Mouse (Mus musculus) testis, adult 2 months (tissue): ENCODE results near the gene Grip1. TPM values are rescaled to one million over a fixed set of nuclear protein-coding genes. Genes with fewer than 3 reads are reported as not detected.

ENCODE experiments used
- H3K27ac ChIP-seq: fragments of 200-500 bp; 2 replicates; pipeline ENCODE4 v1.5.1; 2012; ENCODE audit warnings: low read depth, low read length; ENCODE audit not compliant: control insufficient read depth, insufficient read depth
- H3K27me3 ChIP-seq: fragments of 200-500 bp; 2 replicates; pipeline ENCODE4 v1.6.1; 2012; ENCODE audit warnings: mild to moderate bottlenecking, low read length, moderate library complexity; ENCODE audit not compliant: control insufficient read depth, insufficient read depth
- H3K36me3 ChIP-seq: fragments of 200-500 bp; 2 replicates; pipeline ENCODE4 v1.6.1; 2012; ENCODE audit warnings: mild to moderate bottlenecking, low read length; ENCODE audit not compliant: control insufficient read depth, insufficient read depth
- H3K4me1 ChIP-seq: fragments of 200-500 bp; 2 replicates; pipeline ENCODE4 v1.6.1; 2012; ENCODE audit warnings: low read length; ENCODE audit not compliant: control insufficient read depth, insufficient read depth
- H3K4me3 ChIP-seq: fragments of 200-500 bp; 2 replicates; pipeline ENCODE4 v1.5.1; 2012; ENCODE audit warnings: low read depth, mild to moderate bottlenecking, low read length, moderate library complexity, mixed read lengths; ENCODE audit not compliant: control insufficient read depth
- CTCF ChIP-seq: fragments of 200-500 bp; IDR thresholded peaks from 2 replicates; pipeline ENCODE4 v1.5.1; 2012; ENCODE audit warnings: low read depth, mild to moderate bottlenecking, inconsistent platforms, low read length, moderate library complexity; ENCODE audit not compliant: control insufficient read depth, insufficient read depth, insufficient replicate concordance
- POLR2A ChIP-seq: fragments of 200-500 bp; IDR thresholded peaks from 2 replicates; pipeline ENCODE4 v1.6.1; 2012; ENCODE audit warnings: low read depth, mild to moderate bottlenecking, inconsistent platforms, low read length, moderate library complexity; ENCODE audit not compliant: control insufficient read depth
- polyA plus RNA-seq: library from polyadenylated mRNA; depleted of rRNA; stranded (reverse); fragments of >200 nt; gene quantifications from 2 replicates; pipeline ENCODE4 v1.2.3, GENCODE M21; 2012

Gene Grip1
- polyA plus RNA-seq, 1 experiment = 84.3 TPM

GRCm38 (mm10) chr10:119575780-119576179 lies 122.2 kb downstream of the Grip1 start:
- H3K27ac ChIP-seq = no peak overlapping the region
- no peaks in the 10 kb centered on the region for H3K27me3 ChIP-seq
- no peaks in the 10 kb centered on the region for H3K36me3 ChIP-seq
- no peaks in the 10 kb centered on the region for H3K4me1 ChIP-seq
- TF ChIP-seq CTCF (no peak), POLR2A (no peak)
- H3K4me3 ChIP-seq = no peak overlapping the region

- Histone ChIP-seq H3K36me3 (no peaks in the 10 kb centered on the region), H3K27me3 (no peaks in the 10 kb centered on the region), H3K27ac (no peak overlapping the region), H3K4me3 (no peak overlapping the region), H3K4me1 (no peaks in the 10 kb centered on the region)
- TF ChIP-seq CTCF = no peak
- TF ChIP-seq POLR2A = no peak
Observed at GRCm38 (mm10) chr10:119580024-119580423, 126.4 kb downstream of the Grip1 start.

DNA sequence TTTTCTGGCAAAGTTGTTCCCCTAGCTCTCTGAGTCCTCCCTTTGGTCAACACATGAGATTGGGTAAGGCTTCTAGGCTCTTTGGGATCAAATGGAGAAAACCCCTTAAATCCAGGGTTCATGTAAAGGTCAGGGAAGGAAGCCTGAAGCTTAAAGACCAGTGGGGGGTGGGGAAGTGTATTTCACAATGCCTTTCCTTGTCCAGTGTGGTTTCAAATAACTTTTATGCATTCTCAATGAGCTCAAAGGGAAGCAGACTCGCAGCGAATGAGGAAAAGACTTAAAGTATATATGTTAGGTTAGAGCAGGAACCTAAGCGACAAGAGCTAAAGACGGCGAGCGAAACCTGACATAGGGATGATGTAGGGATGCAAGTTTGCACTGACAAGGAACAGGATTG lies 131.0 kb downstream of the Grip1 start:
- Histone ChIP-seq H3K27ac (no peak overlapping the region), H3K4me3 (no peak overlapping the region), H3K36me3 (no peaks in the 10 kb centered on the region), H3K27me3 (no peaks in the 10 kb centered on the region), H3K4me1 (no peaks in the 10 kb centered on the region)
- TF ChIP-seq CTCF (no peak), POLR2A (no peak)

DNA sequence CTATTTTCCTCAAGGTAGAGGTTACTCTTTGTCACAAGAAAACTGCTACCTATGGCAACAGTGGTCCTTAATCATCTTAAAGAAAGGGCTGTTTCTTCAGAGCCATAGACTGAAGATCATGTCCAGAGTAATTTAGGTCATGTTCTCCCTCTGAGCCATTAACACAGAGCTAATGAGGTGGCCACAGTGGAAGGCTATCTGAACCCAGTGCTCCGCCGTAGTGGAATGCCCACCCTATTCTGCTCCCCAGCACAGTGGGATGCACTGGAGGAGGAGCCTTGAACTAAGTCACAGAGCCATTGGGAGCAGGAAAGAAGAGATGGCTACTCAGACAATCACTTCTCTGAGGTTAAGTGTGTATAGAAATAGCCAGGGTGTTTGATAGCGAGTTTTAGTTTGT lies 133.3 kb downstream of the Grip1 start:
- H3K27me3 ChIP-seq = no peaks in the 10 kb centered on the region
- H3K4me3 ChIP-seq = no peak overlapping the region
- no peaks in the 10 kb centered on the region for H3K4me1 ChIP-seq
- no peaks in the 10 kb centered on the region for H3K36me3 ChIP-seq
- H3K27ac ChIP-seq = no peak overlapping the region
- TF ChIP-seq POLR2A = no peak
- TF ChIP-seq CTCF = no peak

DNA sequence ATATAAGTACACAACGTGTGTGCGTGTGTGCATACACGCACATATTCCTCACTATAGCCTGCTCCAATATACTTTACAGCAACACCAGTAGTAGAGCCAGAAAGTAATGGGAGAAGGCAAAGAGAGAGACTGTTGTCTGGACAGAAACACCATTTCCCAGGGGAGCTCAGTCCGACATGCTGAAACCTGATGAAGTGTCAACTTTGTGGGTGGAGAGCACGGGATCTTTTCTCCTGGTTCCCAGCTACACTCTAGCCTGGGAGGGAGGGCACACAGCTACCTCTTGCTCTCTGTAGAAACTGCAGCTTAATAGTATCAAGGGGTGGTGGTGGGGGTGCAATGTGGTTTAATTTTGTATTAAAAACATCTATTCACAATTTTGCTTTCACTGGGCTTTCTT lies 143.2 kb downstream of the Grip1 start:
- H3K36me3 ChIP-seq = no peaks in the 10 kb centered on the region
- no peak for TF ChIP-seq POLR2A
- no peak for TF ChIP-seq CTCF
- H3K27ac ChIP-seq = no peak overlapping the region
- H3K4me3 ChIP-seq = no peak overlapping the region
- H3K4me1 ChIP-seq = no peaks in the 10 kb centered on the region
- no peaks in the 10 kb centered on the region for H3K27me3 ChIP-seq

- no peaks in the 10 kb centered on the region for H3K4me1 ChIP-seq
- TF ChIP-seq POLR2A = no peak
- no peak for TF ChIP-seq CTCF
- no peaks in the 10 kb centered on the region for H3K36me3 ChIP-seq
Observed at GRCm38 (mm10) chr10:119607501-119607900, 153.9 kb downstream of the Grip1 start.

GRCm38 (mm10) chr10:119608998-119609397 lies 155.4 kb downstream of the Grip1 start:
- no peaks in the 10 kb centered on the region for H3K27me3 ChIP-seq
- TF ChIP-seq POLR2A = no peak
- no peaks in the 10 kb centered on the region for H3K4me1 ChIP-seq
- H3K36me3 ChIP-seq = no peaks in the 10 kb centered on the region
- no peak overlapping the region for H3K4me3 ChIP-seq
- H3K27ac ChIP-seq = no peak overlapping the region

More at GRCm38 (mm10) chr10:119607501-119607900, 153.9 kb downstream of the Grip1 start:
- Histone ChIP-seq H3K27me3 (no peaks in the 10 kb centered on the region), H3K4me3 (no peak overlapping the region), H3K27ac (no peak overlapping the region)

DNA sequence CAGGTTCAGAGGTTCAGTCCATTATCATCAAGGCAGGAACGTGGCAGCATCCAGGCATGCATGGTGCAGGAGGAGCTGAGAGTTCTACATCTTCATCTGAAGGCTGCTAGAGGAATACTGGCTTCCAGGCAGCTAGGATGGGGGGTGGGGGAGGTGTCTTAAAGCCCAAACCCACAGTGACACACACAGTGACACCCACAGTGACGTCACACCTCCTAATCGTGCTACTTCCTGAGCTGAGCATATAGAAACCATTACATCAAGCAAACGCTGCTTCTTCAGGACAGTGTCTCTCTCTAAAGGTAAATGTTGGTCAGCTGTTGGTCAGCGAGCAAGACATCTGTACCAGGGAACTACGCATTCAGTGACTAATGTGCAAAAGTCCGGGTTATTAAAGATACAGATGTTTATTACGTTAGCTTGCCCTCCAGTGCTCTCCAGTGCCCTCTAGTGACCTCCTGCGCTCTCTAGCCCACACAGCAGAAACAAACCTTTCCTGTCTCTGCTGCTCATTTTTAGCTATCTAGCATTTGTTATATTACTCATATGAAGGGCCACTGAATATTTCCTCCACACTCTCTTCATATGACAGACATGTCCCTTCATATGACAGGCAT lies 156.8 kb downstream of the Grip1 start:
- Histone ChIP-seq H3K4me1 (no peaks in the 10 kb centered on the region), H3K27me3 (no peaks in the 10 kb centered on the region), H3K27ac (no peak overlapping the region), H3K36me3 (no peaks in the 10 kb centered on the region), H3K4me3 (no peak overlapping the region)
- TF ChIP-seq POLR2A (no peak), CTCF (no peak)
